Comparison of ENCODE assay signal across 9 mouse cellular contexts in the genomic region with DNA sequence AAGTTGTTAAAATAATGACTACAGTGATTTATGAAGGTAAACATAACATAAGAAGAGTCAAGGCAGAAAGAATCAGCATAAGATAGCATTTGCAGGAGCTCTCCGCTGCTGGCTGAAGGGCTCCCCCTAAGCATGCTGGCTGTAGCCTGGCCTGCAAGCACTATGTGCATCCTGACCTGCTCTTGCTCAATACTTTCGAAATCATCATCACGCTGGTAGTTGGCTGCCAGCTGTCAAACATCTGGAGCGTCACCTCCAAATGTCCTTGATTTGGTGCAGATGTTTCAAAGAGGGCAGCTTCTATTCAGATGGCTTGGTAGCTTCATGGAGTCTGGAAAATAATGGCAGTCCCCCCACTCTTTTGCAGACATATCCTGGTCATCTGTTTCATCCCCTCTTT.
DNase-seq lines count a peak whose midpoint lies in the region; ATAC-seq and TF ChIP-seq lines count a peak whose summit lies in the region.
"Had no signal": no experiment of that assay in that cellular context is flagged by ENCODE, and none has a peak within 500 bp of the region (broad histone marks: within the 10 kb centered on the region; RNA-seq: fewer than 3 reads in every experiment).

No protein-coding gene starts in this region.

- H3K4me2 ChIP-seq in embryonic facial prominence, embryonic 11.5 days (ENCODE audit: low read depth, low read length): no peak overlapping the region
- H3K4me2 ChIP-seq in lung, embryonic 16.5 days (ENCODE audit: low read depth, low read length): no peak overlapping the region
- H3K4me2 ChIP-seq: hindbrain, embryonic 15.5 days had no signal

- 59% methylated on average over 4 of the region's 4 CpGs for WGBS in lung, adult 2 months
- WGBS in embryonic facial prominence, embryonic 11.5 days: 31% methylated on average over 4 of the region's 4 CpGs
- 45% methylated on average over 4 of the region's 4 CpGs for WGBS in lung, embryonic 16.5 days

- H3K27ac ChIP-seq in embryonic facial prominence, embryonic 11.5 days (replicated peaks; ENCODE audit: low read depth, low read length): no peak overlapping the region
- H3K27ac ChIP-seq in lung, embryonic 16.5 days (ENCODE audit: low read length): peak overlapping the region; percentile 52
- H3K27ac ChIP-seq: hindbrain, embryonic 15.5 days; limb, embryonic 10.5 days had no signal

- H3K4me1 ChIP-seq in lung, adult 2 months (ENCODE audit: control insufficient read depth, insufficient read depth, low read length): no peaks in the 10 kb centered on the region
- no peaks in the 10 kb centered on the region for H3K4me1 ChIP-seq in embryonic facial prominence, embryonic 11.5 days (ENCODE audit: control insufficient read depth, insufficient read depth, low read length)
- peaks cover 7% of the 10 kb centered on the region for H3K4me1 ChIP-seq in lung, embryonic 16.5 days (replicated peaks; ENCODE audit: control insufficient read depth, insufficient read depth, low read length)
- H3K4me1 ChIP-seq: hindbrain, embryonic 15.5 days; limb, embryonic 10.5 days had no signal

- no peak for TF ChIP-seq POLR2A in lung, adult 2 months (IDR thresholded peaks at IDR 0.05; ENCODE audit: borderline replicate concordance, extremely low read depth, low read depth, low read length)

- TF ChIP-seq CTCF in lung, adult 2 months (IDR thresholded peaks at IDR 0.05; ENCODE audit: insufficient read depth, low read length): no peak

- no peaks in the 10 kb centered on the region for H3K9me3 ChIP-seq in embryonic facial prominence, embryonic 11.5 days (replicated peaks; ENCODE audit: control insufficient read depth, low read length)
- no peaks in the 10 kb centered on the region for H3K9me3 ChIP-seq in lung, embryonic 16.5 days (ENCODE audit: control insufficient read depth, low read length)
- H3K9me3 ChIP-seq: hindbrain, embryonic 15.5 days; limb, embryonic 10.5 days had no signal

- peak; percentile 27 to 67 for DNase-seq in lung, adult 18-20 months
- no peak for DNase-seq in lung, adult 2 months
- DNase-seq in embryonic facial prominence, embryonic 11.5 days (ENCODE audit: low spot score): peak; percentile 13
- peak; percentile 36 for DNase-seq in yolk sac, embryonic 10.5 days (ENCODE audit: low spot score)
- no peak for DNase-seq in kidney, adult 9 months
- DNase-seq in thymus, postnatal 4 days: no peak

- H3K27me3 ChIP-seq in embryonic facial prominence, embryonic 11.5 days (ENCODE audit: control insufficient read depth, insufficient read depth, low read length): no peaks in the 10 kb centered on the region
- no peaks in the 10 kb centered on the region for H3K27me3 ChIP-seq in lung, embryonic 16.5 days (ENCODE audit: control insufficient read depth, insufficient read depth, low read depth, low read length)
- H3K27me3 ChIP-seq: hindbrain, embryonic 15.5 days had no signal

- no peak overlapping the region for H3K4me3 ChIP-seq in lung, adult 2 months (replicated peaks; ENCODE audit: extremely low read depth, low read depth, low read length)
- no peak overlapping the region for H3K4me3 ChIP-seq in embryonic facial prominence, embryonic 11.5 days (ENCODE audit: low read depth, low read length)
- no peak overlapping the region for H3K4me3 ChIP-seq in lung, embryonic 16.5 days (ENCODE audit: low read length)
- H3K4me3 ChIP-seq: hindbrain, embryonic 15.5 days; limb, embryonic 10.5 days had no signal

- H3K36me3 ChIP-seq in embryonic facial prominence, embryonic 11.5 days (replicated peaks; ENCODE audit: control insufficient read depth, insufficient read depth, low read depth, low read length): no peaks in the 10 kb centered on the region
- H3K36me3 ChIP-seq in lung, embryonic 16.5 days (ENCODE audit: control insufficient read depth, insufficient read depth, low read length): no peaks in the 10 kb centered on the region
- H3K36me3 ChIP-seq: hindbrain, embryonic 15.5 days had no signal

- no peak for ATAC-seq in embryonic facial prominence, embryonic 11.5 days (replicated peaks; ENCODE audit: insufficient number of reproducible peaks, low FRiP score, low TSS enrichment, low read depth)
- ATAC-seq in lung, embryonic 16.5 days (ENCODE audit: low read depth): peak; percentile 92

- H3K9ac ChIP-seq in embryonic facial prominence, embryonic 11.5 days (replicated peaks; ENCODE audit: low read length): no peak overlapping the region
- no peak overlapping the region for H3K9ac ChIP-seq in lung, embryonic 16.5 days (ENCODE audit: low read length)
- H3K9ac ChIP-seq: hindbrain, embryonic 15.5 days had no signal

Comparison
In these comparisons a context has a peak if more than half of its experiments do, and no peak if none do; other contexts are left out.
1. DNase-seq: peak in lung, adult 18-20 months (2 of 2), embryonic facial prominence, embryonic 11.5 days (single experiment) and yolk sac, embryonic 10.5 days (single experiment); none in lung, adult 2 months (single experiment), kidney, adult 9 months (single experiment) and thymus, postnatal 4 days (single experiment).